Mouse (Mus musculus): ENCODE data around the gene Gm20388. TPM values are rescaled to one million over a fixed set of nuclear protein-coding genes. Genes with fewer than 3 reads are reported as not detected.

Gene Gm20388
- total RNA-seq, 2 experiments from 2014 or later: 18.6 TPM; not detected in 1

GRCm38 (mm10) chr8:121086004-121086900 lies 1175.6 kb downstream of the Gm20388 start:
- DNase-seq (ENCODE audit: low spot score in 2 of 2): no peak
- intact Hi-C loops (cut with DNase I): loop anchor here (2.0 to 5.0 kb wide), 2 partner anchors 29 to 114 kb away; no protein-coding TSS in a partner anchor

- intact Hi-C loops (cut with DNase I): loop anchor here (5.0 kb wide), 1 partner anchor 116 kb away; no protein-coding TSS in a partner anchor
- no peak for DNase-seq (ENCODE audit: low spot score in 2 of 2)
Measured at GRCm38 (mm10) chr8:121088281-121088680, 1177.6 kb downstream of the Gm20388 start.

DNA sequence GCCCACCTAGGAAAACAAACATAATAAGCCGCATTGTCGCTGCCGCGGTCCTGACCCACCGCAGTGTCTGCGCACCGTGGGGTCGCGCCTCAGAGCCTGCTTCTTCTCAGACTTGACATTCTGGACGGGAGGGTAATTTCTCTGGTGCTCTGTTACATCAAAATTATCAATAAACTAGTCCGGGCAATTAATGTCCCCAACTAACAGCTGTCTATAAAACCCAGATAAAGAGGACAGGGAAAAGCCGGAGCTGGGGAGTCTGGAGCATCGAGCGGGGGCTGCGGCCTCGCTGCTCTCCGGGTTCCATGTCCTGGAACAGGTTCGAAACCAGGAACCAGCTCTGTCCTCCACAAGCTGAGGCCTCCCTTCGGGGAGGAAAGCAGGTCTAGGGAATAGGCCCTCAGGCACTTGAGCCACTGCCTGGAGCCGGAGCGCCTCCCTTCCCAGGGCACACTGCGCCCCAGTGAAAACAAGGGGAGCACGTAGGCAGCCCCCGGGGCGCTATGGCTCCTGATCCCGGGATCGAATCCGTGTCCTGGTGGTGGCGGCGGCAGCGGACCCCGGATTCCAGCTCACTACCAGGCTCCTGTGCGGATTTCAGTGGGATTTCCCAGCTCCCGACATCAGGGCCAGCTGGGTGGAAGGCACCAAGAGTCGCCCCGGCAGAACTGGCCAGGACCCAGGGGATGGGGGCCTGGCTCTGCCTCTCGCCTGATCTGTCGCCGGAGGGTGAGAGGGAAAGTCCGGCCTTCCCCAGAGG lies 1178.4 kb downstream of the Gm20388 start:
- DNase-seq (ENCODE audit: low spot score in 2 of 2): no peak
- intact Hi-C loops (cut with DNase I): loop anchor here (5.0 kb wide), 1 partner anchor 117 kb away; no protein-coding TSS in a partner anchor

DNA sequence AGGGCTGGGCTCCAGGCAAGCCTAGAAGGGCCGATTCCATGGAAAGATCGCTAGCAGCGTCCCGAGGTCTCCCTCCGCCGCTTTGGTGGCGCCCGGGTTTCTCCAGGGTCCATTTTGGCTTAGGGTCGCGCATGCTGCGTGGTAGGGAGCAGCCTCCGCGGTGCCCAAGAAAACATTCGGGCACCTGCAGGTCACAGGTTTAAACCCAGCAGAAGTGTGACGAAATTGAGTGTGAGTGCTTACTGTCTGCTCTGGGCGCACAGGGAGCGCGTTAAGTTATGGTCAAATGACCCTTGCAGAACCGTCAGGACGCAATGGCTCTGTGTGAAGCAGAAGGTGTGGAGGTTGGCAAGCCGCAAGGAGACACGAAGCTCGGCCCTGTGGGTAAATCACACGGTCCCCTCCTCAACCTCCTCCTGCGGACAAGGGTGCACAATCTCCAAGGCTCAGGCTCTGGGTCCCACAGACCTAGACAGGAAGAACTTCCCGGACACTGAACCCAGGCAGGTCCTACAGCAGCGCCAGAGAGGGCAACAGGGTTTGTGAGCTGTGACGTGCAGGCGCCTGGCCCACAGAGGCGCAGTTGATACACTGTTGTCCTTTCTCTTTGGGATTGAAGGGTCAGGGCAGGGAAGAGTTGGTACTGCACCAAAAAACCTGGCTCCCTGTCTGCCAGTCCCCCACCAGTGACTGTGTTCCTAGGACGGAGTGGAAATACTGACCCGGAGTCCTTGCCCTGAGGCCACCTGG lies 1179.2 kb downstream of the Gm20388 start:
- intact Hi-C loops (cut with DNase I): loop anchor here (5.0 kb wide), 1 partner anchor 118 kb away; no protein-coding TSS in a partner anchor
- no peak for DNase-seq (ENCODE audit: low spot score in 2 of 2)

DNA sequence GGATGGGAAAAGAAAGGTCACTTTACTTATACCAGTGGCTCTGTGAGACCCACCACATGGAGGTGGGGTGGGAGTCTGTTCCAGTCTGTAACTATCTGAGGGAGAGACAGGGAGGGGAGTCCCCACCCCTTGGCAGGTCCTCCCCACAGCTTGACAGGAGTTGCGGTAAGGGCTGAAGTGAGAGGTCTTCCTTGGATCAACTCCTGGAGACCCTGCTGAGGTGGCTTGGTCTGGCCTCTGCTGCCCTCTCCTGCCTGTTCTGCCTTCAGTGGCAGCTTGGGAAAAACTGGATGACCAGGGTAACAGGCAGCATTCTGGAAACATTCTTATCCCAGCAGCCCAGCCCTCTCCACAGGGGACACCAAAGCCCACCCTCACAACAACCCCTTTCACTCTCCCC lies 1180.1 kb downstream of the Gm20388 start:
- intact Hi-C loops (cut with DNase I): no loop called here
- DNase-seq (ENCODE audit: low spot score in 2 of 2): no peak

DNA sequence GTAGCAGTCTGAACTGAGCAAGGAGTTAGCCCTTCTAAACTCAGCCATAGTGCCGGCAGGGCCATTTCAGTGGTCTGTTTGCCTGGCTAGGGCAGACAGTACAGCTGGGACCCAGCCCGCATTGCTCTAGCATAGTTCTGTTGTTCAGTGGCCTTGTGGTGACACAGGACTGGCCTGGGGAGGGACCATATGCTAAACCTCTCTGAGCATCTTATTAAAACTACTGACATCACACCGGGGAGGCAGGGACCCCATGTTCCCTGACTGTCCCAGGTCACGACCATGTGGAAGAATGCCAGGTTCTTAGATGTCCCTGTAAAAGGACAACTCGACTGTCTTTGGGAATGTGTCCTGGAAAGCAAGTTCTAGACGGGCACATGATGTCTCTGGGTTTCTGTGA lies 1181.5 kb downstream of the Gm20388 start:
- no peak for DNase-seq (ENCODE audit: low spot score in 2 of 2)
- intact Hi-C loops (cut with DNase I): loop anchor here (1.0 to 2.0 kb wide), 2 partner anchors 271 to 413 kb away; no protein-coding TSS in a partner anchor

DNA sequence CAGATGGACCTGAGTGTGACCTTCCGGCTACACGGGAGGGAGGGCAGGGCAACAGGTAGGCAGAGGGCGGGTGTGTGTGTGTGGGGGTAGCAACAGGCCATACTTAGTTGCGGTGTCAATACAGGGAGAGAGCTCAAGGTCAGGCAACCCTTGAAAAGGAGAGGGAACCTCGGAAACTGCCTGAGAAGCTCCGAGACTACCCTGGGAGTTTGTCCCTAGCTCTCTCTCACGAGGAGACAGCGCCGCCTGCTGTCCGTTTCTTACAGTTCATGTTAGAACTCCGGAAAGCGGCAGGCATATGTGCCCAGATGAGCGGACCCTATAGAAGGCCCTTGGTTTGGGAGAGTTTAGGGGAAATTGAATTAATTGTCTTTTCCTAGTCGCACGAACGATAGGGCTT lies 1182.0 kb downstream of the Gm20388 start:
- intact Hi-C loops (cut with DNase I): loop anchor here (1.0 to 2.0 kb wide), 2 partner anchors 271 to 414 kb away; no protein-coding TSS in a partner anchor
- peak; percentile 78 to 82 for DNase-seq (ENCODE audit: low spot score in 2 of 2)

GRCm38 (mm10) chr8:121093496-121093895 lies 1182.9 kb downstream of the Gm20388 start:
- intact Hi-C loops (cut with DNase I): loop anchor here (2.0 kb wide), 1 partner anchor 415 kb away; no protein-coding TSS in a partner anchor

DNA sequence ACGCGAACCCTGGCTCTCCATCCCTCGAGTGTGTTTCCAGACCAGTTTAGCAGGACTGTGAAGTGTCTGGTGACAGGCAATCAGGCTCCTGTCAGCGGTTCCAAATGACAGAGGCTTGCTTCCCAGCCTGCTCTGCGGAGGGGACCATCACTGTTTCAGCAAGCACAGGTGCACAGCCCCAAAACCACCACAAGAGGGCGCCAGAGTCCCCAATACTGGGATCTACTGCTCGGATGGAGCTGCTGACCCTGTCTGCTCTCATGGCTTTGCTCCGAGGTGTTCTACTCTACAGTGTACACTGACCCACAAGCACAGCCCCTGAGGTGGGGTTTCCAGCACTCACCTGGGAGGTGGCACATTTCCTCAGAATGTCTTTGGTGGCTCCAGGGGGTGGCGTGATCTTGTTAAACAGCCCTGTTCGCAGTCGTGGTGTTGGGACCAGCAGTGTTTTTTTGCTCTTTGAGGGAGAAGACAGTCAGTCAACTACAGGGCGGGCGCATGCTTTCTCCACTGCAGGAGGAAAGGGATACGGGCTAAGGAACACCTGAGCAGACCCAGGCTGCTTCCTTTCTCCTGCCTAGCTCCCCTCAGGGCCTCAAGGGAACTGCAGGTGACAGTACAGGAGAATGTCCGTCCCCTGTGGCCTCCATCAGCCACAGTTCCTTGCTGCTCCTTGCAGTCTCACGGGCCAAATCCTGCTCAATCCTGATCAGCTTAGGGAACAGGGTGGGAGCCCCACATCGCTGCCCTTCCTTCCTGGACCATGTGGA lies 1193.6 kb downstream of the Gm20388 start:
- DNase-seq (ENCODE audit: low spot score in 2 of 2): peak; percentile 60 to 67
- intact Hi-C loops (cut with DNase I): no loop called here

More at GRCm38 (mm10) chr8:121093496-121093895, 1182.9 kb downstream of the Gm20388 start:
- DNase-seq (ENCODE audit: low spot score in 2 of 2): no peak

GRCm38 (mm10) chr8:121107668-121108656 lies 1197.3 kb downstream of the Gm20388 start, which contains the start of gene Mthfsd:
Gene Mthfsd (minus strand): TSS chr8:121108392.
- intact Hi-C loops (cut with DNase I): no loop called here
- DNase-seq (ENCODE audit: low spot score in 2 of 2): peak; percentile 99

- no peak for DNase-seq (ENCODE audit: low spot score in 2 of 2)
- intact Hi-C loops (cut with DNase I): no loop called here
Measured at GRCm38 (mm10) chr8:121108657-121109056, 1198.0 kb downstream of the Gm20388 start.

DNA sequence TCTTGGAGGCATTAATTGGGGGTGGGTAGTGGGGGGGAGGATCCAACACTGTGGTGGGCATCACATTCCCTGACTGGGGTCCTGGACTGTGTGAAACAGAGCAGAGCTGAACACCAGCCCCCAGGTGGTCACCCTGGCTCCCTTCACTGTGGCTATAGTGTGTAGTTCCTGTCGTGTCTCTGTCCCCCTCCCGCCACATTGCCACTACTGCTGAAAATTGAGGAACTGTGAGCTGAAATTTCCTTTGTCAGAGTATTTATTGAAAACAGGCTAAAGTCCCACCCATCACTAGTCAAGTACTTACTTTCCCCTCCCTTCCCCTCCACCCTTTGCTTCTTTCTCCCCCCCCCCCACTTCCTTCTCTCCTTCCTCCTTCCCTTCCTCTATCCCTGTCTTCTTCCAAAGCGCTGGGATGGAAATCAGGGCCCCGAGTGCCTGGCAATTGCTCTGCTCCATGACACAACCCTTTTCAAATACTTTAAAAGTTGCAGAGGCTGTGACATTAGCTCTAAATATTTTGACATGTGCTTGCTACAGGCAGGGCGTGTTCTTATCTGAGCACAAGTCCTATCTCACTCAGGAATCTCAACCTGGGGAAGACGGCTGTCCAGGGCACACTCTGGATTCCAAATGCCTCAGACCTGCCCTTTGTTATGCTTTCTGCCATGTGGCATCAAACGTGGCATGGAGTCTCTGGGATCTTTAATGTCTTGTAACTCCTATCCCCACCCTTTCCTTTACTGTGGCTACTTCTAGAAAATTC lies 1200.7 kb downstream of the Gm20388 start:
- no peak for DNase-seq (ENCODE audit: low spot score in 2 of 2)
- intact Hi-C loops (cut with DNase I): no loop called here

GRCm38 (mm10) chr8:121113261-121113660 lies 1202.6 kb downstream of the Gm20388 start:
- intact Hi-C loops (cut with DNase I): loop anchor here (1.0 kb wide), 2 partner anchors 280 to 400 kb away; no protein-coding TSS in a partner anchor
- peak; percentile 95 to 97 for DNase-seq (ENCODE audit: low spot score in 2 of 2)

GRCm38 (mm10) chr8:121115136-121115535 lies 1204.5 kb downstream of the Gm20388 start:
- intact Hi-C loops (cut with DNase I): loop anchor here (2.0 kb wide), 1 partner anchor 28 kb away; no protein-coding TSS in a partner anchor
- no peak for DNase-seq (ENCODE audit: low spot score in 2 of 2)

GRCm38 (mm10) chr8:121115948-121116347 lies 1205.3 kb downstream of the Gm20388 start, which contains the start of gene Foxc2:
Gene Foxc2 (plus strand): TSS chr8:121116171.
- intact Hi-C loops (cut with DNase I): loop anchor here (2.0 kb wide), 1 partner anchor 29 kb away; no protein-coding TSS in a partner anchor
- peak; percentile 47 to 71 for DNase-seq (ENCODE audit: low spot score in 2 of 2)

DNA sequence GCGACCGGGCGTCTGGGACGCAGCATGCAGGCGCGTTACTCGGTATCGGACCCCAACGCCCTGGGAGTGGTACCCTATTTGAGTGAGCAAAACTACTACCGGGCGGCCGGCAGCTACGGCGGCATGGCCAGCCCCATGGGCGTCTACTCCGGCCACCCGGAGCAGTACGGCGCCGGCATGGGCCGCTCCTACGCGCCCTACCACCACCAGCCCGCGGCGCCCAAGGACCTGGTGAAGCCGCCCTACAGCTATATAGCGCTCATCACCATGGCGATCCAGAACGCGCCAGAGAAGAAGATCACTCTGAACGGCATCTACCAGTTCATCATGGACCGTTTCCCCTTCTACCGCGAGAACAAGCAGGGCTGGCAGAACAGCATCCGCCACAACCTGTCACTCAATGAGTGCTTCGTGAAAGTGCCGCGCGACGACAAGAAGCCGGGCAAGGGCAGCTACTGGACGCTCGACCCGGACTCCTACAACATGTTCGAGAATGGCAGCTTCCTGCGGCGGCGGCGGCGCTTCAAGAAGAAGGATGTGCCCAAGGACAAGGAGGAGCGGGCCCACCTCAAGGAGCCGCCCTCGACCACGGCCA lies 1206.0 kb downstream of the Gm20388 start:
- no peak for DNase-seq (ENCODE audit: low spot score in 2 of 2)
- intact Hi-C loops (cut with DNase I): no loop called here
